Mouse (Mus musculus) myocyte (in vitro differentiated cells): ENCODE data around the gene Abhd12b. TPM values are rescaled to one million over a fixed set of nuclear protein-coding genes. Genes with fewer than 3 reads are reported as not detected.
A peak's percentile ranks its signal among the peaks of the same experiment; 100 is the strongest.

ENCODE experiments used
- H3K27me3 ChIP-seq: one replicate; pipeline ENCODE4 v1.6.1; 2011; ENCODE audit not compliant: control insufficient read depth, insufficient read depth, insufficient read length
- H3K36me3 ChIP-seq: one replicate; pipeline ENCODE4 v1.6.1; 2011; ENCODE audit not compliant: control insufficient read depth, insufficient read depth
- H3K4me2 ChIP-seq: one replicate; pipeline ENCODE4 v1.6.1; 2011; ENCODE audit warnings: low read depth, control low read depth
- H3K4me3 ChIP-seq: one replicate; pipeline ENCODE4 v1.5.1; 2011; ENCODE audit warnings: mild to moderate bottlenecking, control low read depth, moderate library complexity
- H3K79me2 ChIP-seq: one replicate; pipeline ENCODE4 v1.6.1; 2011; ENCODE audit not compliant: control insufficient read depth, insufficient read depth
- H3ac ChIP-seq: one replicate; pipeline ENCODE4 v1.6.1; 2011; ENCODE audit not compliant: control insufficient read depth, insufficient read length
- CEBPB ChIP-seq: IDR thresholded peaks from 2 replicates; pipeline ENCODE4 v1.6.1; 2011; ENCODE audit warnings: mild to moderate bottlenecking, moderate library complexity; ENCODE audit not compliant: poor library complexity, insufficient read depth, severe bottlenecking
- E2F4 ChIP-seq: IDR thresholded peaks from one replicate; pipeline ENCODE4 v1.6.1; 2011; ENCODE audit warnings: mild to moderate bottlenecking, control low read depth, moderate library complexity; ENCODE audit not compliant: insufficient read depth
- MAX ChIP-seq: IDR thresholded peaks from one replicate; pipeline ENCODE4 v1.6.1; 2011; ENCODE audit warnings: low read depth, mild to moderate bottlenecking, control low read depth
- MYOD1 ChIP-seq, 3 experiments: IDR thresholded peaks; one replicate each; pipeline ENCODE4 v1.6.1; 2011; ENCODE audit warnings: control low read depth in 2 of 3, low read depth in 2 of 3, mild to moderate bottlenecking in 2 of 3, moderate library complexity in 1 of 3; ENCODE audit not compliant: insufficient read length in 2 of 3, control insufficient read depth in 1 of 3
- MYOG ChIP-seq, 3 experiments: IDR thresholded peaks; one replicate each; pipeline ENCODE4 v1.6.1; 2011; ENCODE audit warnings: control low read depth in 2 of 3, low read depth in 2 of 3, mild to moderate bottlenecking in 2 of 3; ENCODE audit not compliant: insufficient read length in 2 of 3, control insufficient read depth in 1 of 3, insufficient read depth in 1 of 3
- POLR2A ChIP-seq: IDR thresholded peaks from one replicate; pipeline ENCODE4 v1.6.1; 2011; ENCODE audit warnings: low read depth, mild to moderate bottlenecking, control low read depth, moderate library complexity; ENCODE audit not compliant: insufficient read length
- POLR2AphosphoS2 ChIP-seq: IDR thresholded peaks from one replicate; pipeline ENCODE4 v1.6.1; 2011; ENCODE audit warnings: low read depth, control low read depth; ENCODE audit not compliant: insufficient read length
- REST ChIP-seq: IDR thresholded peaks from one replicate; pipeline ENCODE4 v1.6.1; 2011; ENCODE audit warnings: mild to moderate bottlenecking, control low read depth, moderate library complexity; ENCODE audit not compliant: insufficient read depth, insufficient read length
- SRF ChIP-seq: IDR thresholded peaks from one replicate; pipeline ENCODE4 v1.6.1; 2011; ENCODE audit warnings: low read depth; ENCODE audit not compliant: control insufficient read depth, insufficient read length
- TCF12 ChIP-seq: IDR thresholded peaks from one replicate; pipeline ENCODE4 v1.6.1; 2011; ENCODE audit warnings: mild to moderate bottlenecking, control low read depth; ENCODE audit not compliant: poor library complexity, insufficient read depth, severe bottlenecking
- TCF3 ChIP-seq: IDR thresholded peaks from one replicate; pipeline ENCODE4 v1.6.1; 2011; ENCODE audit warnings: low read depth, control low read depth; ENCODE audit not compliant: insufficient read length
- USF1 ChIP-seq: IDR thresholded peaks from one replicate; pipeline ENCODE4 v1.6.1; 2011; ENCODE audit warnings: low read depth, mild to moderate bottlenecking, control low read depth, moderate library complexity
- polyA plus RNA-seq: library from polyadenylated mRNA; unstranded; fragments of >200 nt; fragmentation: generic; extraction: Trizol; gene quantifications from one replicate; pipeline ENCODE4 v1.2.1, GENCODE M21; 2012; ENCODE audit warnings: missing spikeins

The Abhd12b gene
- polyA plus RNA-seq, 1 experiment, result not detected

GRCm38 (mm10) chr12:70112090-70112383 is 41.9 kb upstream of the Abhd12b start:
- H3K27me3 ChIP-seq, result no peaks in the 10 kb centered on the region
- H3K79me2 ChIP-seq, result peaks cover 33% of the 10 kb centered on the region
- peak overlapping the region; percentile 68 for H3K4me2 ChIP-seq
- H3K4me3 ChIP-seq, result peak overlapping the region; percentile 40
- TF ChIP-seq E2F4 (peak; percentile 62), POLR2A (peak; percentile 41), TCF12 (no peak)
- H3K36me3 ChIP-seq, result no peaks in the 10 kb centered on the region
- H3ac ChIP-seq, result peak overlapping the region; percentile 95

- no peak within 1 kb of the TSS for H3ac ChIP-seq
- no peak for TF ChIP-seq MYOD1 (IDR thresholded peaks at IDR 0.05; ENCODE audit: control insufficient read depth in 1 of 3, insufficient read length in 2 of 3, low read depth in 2 of 3)
- no peak for TF ChIP-seq CEBPB
- no peak for TF ChIP-seq E2F4
- TF ChIP-seq MAX, result no peak
- TF ChIP-seq SRF, result no peak
- TF ChIP-seq REST, result no peak
- TF ChIP-seq POLR2AphosphoS2, result no peak
- TF ChIP-seq POLR2A, result no peak
- no peak for TF ChIP-seq TCF3
- no peak for TF ChIP-seq MYOG (IDR thresholded peaks at IDR 0.05; ENCODE audit: control insufficient read depth in 1 of 3, insufficient read depth in 1 of 3, insufficient read length in 2 of 3, low read depth in 2 of 3)
- TF ChIP-seq USF1, result no peak
- no peak for TF ChIP-seq TCF12
- peaks cover 24% of the 10 kb centered on the region for H3K79me2 ChIP-seq
- no peaks in the 10 kb centered on the region for H3K27me3 ChIP-seq
- H3K36me3 ChIP-seq, result no peaks in the 10 kb centered on the region
- peak within 1 kb of the TSS; percentile 40 for H3K4me3 ChIP-seq
- no peak within 1 kb of the TSS for H3K4me2 ChIP-seq
Measured at GRCm38 (mm10) chr12:70113351-70113750, 40.6 kb upstream of the Abhd12b start, which contains the start of gene Nin. Gene Nin (minus strand): TSS chr12:70113717.

- H3K36me3 ChIP-seq, result no peaks in the 10 kb centered on the region
- no peak overlapping the region for H3ac ChIP-seq
- H3K27me3 ChIP-seq, result no peaks in the 10 kb centered on the region
- H3K4me2 ChIP-seq, result peak overlapping the region; percentile 63
- no peaks in the 10 kb centered on the region for H3K79me2 ChIP-seq
- TF ChIP-seq TCF12 (no peak), CEBPB (no peak), MAX (no peak), E2F4 (no peak), POLR2A (no peak), MYOG (IDR thresholded peaks at IDR 0.05; ENCODE audit: control insufficient read depth in 1 of 3, insufficient read depth in 1 of 3, insufficient read length in 2 of 3, low read depth in 2 of 3) (no peak), TCF3 (no peak), POLR2AphosphoS2 (no peak), SRF (no peak), USF1 (no peak), MYOD1 (IDR thresholded peaks at IDR 0.05; ENCODE audit: control insufficient read depth in 1 of 3, insufficient read length in 2 of 3, low read depth in 2 of 3) (no peak), REST (no peak)
- H3K4me3 ChIP-seq, result no peak overlapping the region
Measured at GRCm38 (mm10) chr12:70117146-70117545, 36.8 kb upstream of the Abhd12b start.

GRCm38 (mm10) chr12:70118721-70119345 is 35.1 kb upstream of the Abhd12b start:
- no peaks in the 10 kb centered on the region for H3K27me3 ChIP-seq
- H3ac ChIP-seq, result no peak overlapping the region
- TF ChIP-seq TCF3, result no peak
- TF ChIP-seq MYOD1 (IDR thresholded peaks at IDR 0.05; ENCODE audit: control insufficient read depth in 1 of 3, insufficient read length in 2 of 3, low read depth in 2 of 3), result no peak
- no peak for TF ChIP-seq SRF
- TF ChIP-seq E2F4, result no peak
- no peak for TF ChIP-seq MAX
- TF ChIP-seq POLR2AphosphoS2, result no peak
- no peak for TF ChIP-seq USF1
- TF ChIP-seq MYOG (IDR thresholded peaks at IDR 0.05; ENCODE audit: control insufficient read depth in 1 of 3, insufficient read depth in 1 of 3, insufficient read length in 2 of 3, low read depth in 2 of 3), result no peak
- no peak for TF ChIP-seq CEBPB
- TF ChIP-seq TCF12, result no peak
- TF ChIP-seq REST, result no peak
- no peak for TF ChIP-seq POLR2A
- no peaks in the 10 kb centered on the region for H3K79me2 ChIP-seq
- no peak overlapping the region for H3K4me3 ChIP-seq
- no peaks in the 10 kb centered on the region for H3K36me3 ChIP-seq
- H3K4me2 ChIP-seq, result no peak overlapping the region

- Histone ChIP-seq H3K4me3 (no peak overlapping the region), H3K4me2 (no peak overlapping the region), H3K27me3 (no peaks in the 10 kb centered on the region), H3K79me2 (no peaks in the 10 kb centered on the region), H3K36me3 (no peaks in the 10 kb centered on the region), H3ac (no peak overlapping the region)
- TF ChIP-seq E2F4 (no peak), TCF3 (no peak), MAX (no peak), CEBPB (no peak)
Measured at GRCm38 (mm10) chr12:70119552-70119951, 34.4 kb upstream of the Abhd12b start.
